Mouse (Mus musculus): ENCODE results near the gene Cyp27a1. TPM values are rescaled to one million over a fixed set of nuclear protein-coding genes. Genes with fewer than 3 reads are reported as not detected.
A peak's percentile ranks its signal among the peaks of the same experiment; 100 is the strongest.

The Cyp27a1 gene
- polyA plus RNA-seq, 1 experiment from 2014 or later = 6.9 TPM

- WGBS = 89% methylated on average over 5 of the region's 5 CpGs
- Histone ChIP-seq H3K36me3 (no peaks in the 10 kb centered on the region), H3K4me1 (no peaks in the 10 kb centered on the region), H3K27me3 (ENCODE audit: low read depth, poor library complexity, severe bottlenecking) (no peaks in the 10 kb centered on the region), H3K4me3 (no peak overlapping the region), H3K9me3 (replicated peaks) (no peaks in the 10 kb centered on the region), H3K27ac (replicated peaks) (no peak overlapping the region)
- no peak for DNase-seq (ENCODE audit: low spot score)
Observed at GRCm38 (mm10) chr1:74726114-74726513, 12.7 kb downstream of the Cyp27a1 start.

DNA sequence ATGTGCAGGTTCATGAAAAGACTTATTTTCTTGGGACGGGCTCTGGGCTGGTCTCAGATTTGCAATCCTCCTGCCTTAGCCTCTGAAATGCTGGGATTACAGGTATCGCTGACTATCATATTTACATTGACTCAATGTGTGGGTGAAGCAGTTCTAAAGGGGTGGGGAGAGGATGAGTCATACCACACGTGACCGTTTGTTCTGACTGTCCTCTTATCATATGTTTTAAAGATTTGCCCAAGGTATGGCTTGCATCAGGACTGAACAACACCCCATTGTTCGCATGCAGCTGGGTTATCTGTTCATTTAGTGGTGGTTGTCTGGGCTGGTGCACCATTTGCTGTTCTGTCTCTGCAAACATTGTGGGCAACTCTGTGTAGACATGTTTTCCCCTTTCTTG is 13.3 kb downstream of the Cyp27a1 start:
- Histone ChIP-seq H3K27me3 (ENCODE audit: low read depth, poor library complexity, severe bottlenecking) (no peaks in the 10 kb centered on the region), H3K4me3 (no peak overlapping the region), H3K9me3 (replicated peaks) (no peaks in the 10 kb centered on the region), H3K36me3 (no peaks in the 10 kb centered on the region), H3K27ac (replicated peaks) (no peak overlapping the region), H3K4me1 (no peaks in the 10 kb centered on the region)
- 88% methylated on average over 5 of the region's 5 CpGs for WGBS
- no peak for DNase-seq (ENCODE audit: low spot score)

GRCm38 (mm10) chr1:74728446-74728845 is 15.1 kb downstream of the Cyp27a1 start:
- WGBS = 80% methylated on average over 8 of the region's 8 CpGs
- no peak for DNase-seq (ENCODE audit: low spot score)

GRCm38 (mm10) chr1:74736977-74737376 is 23.6 kb downstream of the Cyp27a1 start:
- no peaks in the 10 kb centered on the region for H3K36me3 ChIP-seq
- H3K4me3 ChIP-seq = no peak overlapping the region
- H3K4me1 ChIP-seq = no peaks in the 10 kb centered on the region
- H3K27me3 ChIP-seq (ENCODE audit: low read depth, poor library complexity, severe bottlenecking) = no peaks in the 10 kb centered on the region
- DNase-seq (ENCODE audit: low spot score) = no peak
- H3K9me3 ChIP-seq (replicated peaks) = no peaks in the 10 kb centered on the region
- WGBS = 93% methylated on average over 12 of the region's 12 CpGs
- no peak overlapping the region for H3K27ac ChIP-seq (replicated peaks)

More at GRCm38 (mm10) chr1:74728446-74728845, 15.1 kb downstream of the Cyp27a1 start:
- no peak overlapping the region for H3K27ac ChIP-seq (replicated peaks)
- no peaks in the 10 kb centered on the region for H3K27me3 ChIP-seq (ENCODE audit: low read depth, poor library complexity, severe bottlenecking)
- no peak overlapping the region for H3K4me3 ChIP-seq
- no peaks in the 10 kb centered on the region for H3K9me3 ChIP-seq (replicated peaks)
- H3K4me1 ChIP-seq = no peaks in the 10 kb centered on the region
- no peaks in the 10 kb centered on the region for H3K36me3 ChIP-seq

DNA sequence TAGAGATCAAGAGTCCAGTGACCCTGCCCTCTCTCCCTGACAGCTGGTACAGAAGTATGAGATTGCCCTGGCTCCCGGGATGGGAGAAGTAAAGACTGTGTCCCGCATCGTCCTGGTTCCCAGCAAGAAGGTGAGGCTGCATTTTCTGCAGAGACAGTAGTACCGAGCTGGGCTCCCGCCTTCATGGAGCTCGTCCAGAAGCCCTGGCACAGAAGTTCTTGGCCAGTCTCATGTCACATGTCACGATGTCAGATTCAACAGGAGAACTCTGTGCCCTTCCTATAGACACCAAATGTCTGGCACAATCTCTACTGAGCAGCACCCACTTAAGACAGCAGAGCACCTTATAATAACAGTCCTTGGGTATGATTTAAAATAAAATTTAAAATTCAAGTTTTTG is 24.1 kb downstream of the Cyp27a1 start:
- H3K36me3 ChIP-seq = no peaks in the 10 kb centered on the region
- 89% methylated on average over 7 of the region's 7 CpGs for WGBS
- no peaks in the 10 kb centered on the region for H3K9me3 ChIP-seq (replicated peaks)
- H3K27me3 ChIP-seq (ENCODE audit: low read depth, poor library complexity, severe bottlenecking) = no peaks in the 10 kb centered on the region
- DNase-seq (ENCODE audit: low spot score) = no peak
- no peaks in the 10 kb centered on the region for H3K4me1 ChIP-seq
- H3K4me3 ChIP-seq = no peak overlapping the region
- H3K27ac ChIP-seq (replicated peaks) = no peak overlapping the region

DNA sequence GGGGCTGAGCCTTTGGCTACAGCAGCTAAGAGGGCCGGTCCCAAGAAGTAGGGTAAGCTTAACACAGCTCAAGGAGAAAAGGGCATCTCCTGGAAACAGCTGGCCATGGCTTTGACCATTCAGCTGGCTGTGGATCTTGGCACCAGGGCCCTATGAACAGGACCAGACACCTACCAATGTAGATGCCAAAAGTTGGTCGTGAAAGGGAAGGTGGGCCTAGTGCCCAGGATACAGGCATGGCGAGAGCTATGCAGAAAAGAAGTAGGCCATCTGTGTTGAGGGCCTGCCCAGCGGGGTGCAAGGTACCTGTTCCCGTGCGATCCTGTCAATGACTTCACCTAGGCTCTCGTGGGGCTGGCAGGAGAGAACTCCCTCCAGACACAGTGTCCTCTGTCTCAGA is 27.5 kb downstream of the Cyp27a1 start:
- 73% methylated on average over 7 of the region's 7 CpGs for WGBS
- H3K4me1 ChIP-seq = no peaks in the 10 kb centered on the region
- no peak for DNase-seq (ENCODE audit: low spot score)
- peaks cover 6% of the 10 kb centered on the region; the same call in 1 of the 2 replicates for H3K27me3 ChIP-seq (ENCODE audit: low read depth, poor library complexity, severe bottlenecking)
- no peaks in the 10 kb centered on the region for H3K9me3 ChIP-seq (replicated peaks)
- no peak overlapping the region for H3K27ac ChIP-seq (replicated peaks)
- H3K4me3 ChIP-seq = no peak overlapping the region
- H3K36me3 ChIP-seq = no peaks in the 10 kb centered on the region

DNA sequence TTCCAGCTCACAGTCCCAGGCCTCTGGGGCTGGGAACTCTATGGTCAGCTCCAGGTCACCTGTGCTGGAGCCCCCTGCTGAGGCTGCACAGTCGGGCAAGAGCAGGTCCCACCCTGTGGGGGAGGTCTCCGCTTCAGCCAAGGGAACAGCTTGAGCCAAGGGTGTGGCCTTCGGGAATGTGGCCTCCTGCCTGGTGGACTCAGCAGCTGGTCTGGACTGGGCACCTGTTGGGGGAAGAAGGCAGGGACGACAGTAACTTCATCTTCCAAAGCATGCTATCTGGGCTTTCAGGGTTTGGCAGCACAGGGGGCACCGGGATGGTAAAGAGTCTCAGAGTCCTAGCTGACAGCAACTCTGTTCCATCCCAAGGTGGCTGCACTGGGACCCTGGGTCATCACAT is 34.0 kb downstream of the Cyp27a1 start:
- 75% methylated on average over 5 of the region's 5 CpGs for WGBS
- Histone ChIP-seq H3K27me3 (ENCODE audit: low read depth, poor library complexity, severe bottlenecking) (peaks cover 49% of the 10 kb centered on the region), H3K36me3 (no peaks in the 10 kb centered on the region), H3K27ac (replicated peaks) (no peak overlapping the region), H3K4me1 (peaks cover 7% of the 10 kb centered on the region), H3K4me3 (no peak overlapping the region), H3K9me3 (replicated peaks) (no peaks in the 10 kb centered on the region)
- no peak for DNase-seq (ENCODE audit: low spot score)

DNA sequence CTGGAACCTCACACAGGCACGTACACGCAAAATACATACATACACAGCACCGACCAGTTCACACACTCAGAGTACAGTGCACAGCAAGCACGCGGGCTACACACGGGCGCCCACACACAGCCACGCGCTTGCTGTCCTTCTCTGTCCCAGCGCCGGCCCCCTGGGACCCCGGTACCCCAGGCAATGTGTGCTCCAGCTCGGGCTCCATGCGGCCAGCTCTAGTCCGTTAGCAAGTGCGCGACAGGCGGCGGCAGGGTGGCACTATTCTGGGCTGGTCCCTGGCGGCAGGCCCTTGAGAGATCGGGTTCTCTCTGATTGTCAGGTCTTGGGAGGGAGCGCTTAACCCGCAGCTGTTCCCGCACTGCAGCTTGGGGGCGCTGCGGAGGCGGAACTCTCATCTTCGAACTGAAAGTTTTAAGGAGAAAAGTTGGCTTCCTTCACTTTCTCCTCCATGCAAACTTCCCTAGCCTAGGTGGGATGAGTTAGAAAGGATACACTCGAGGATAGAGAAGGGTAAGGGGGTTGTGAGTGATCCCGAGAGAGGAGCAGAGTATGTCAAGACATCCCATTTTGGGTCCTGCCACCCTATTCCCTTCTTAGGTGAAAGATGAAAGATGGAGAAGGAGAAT is 35.4 kb downstream of the Cyp27a1 start, which contains the start of gene Prkag3:
Gene Prkag3, minus strand, starts transcription at position 579 of the 629 bp plus-strand sequence.
- Histone ChIP-seq H3K4me3 (peak within 1 kb of the TSS; percentile 46), H3K9me3 (replicated peaks) (no peaks in the 10 kb centered on the region), H3K4me1 (peaks cover 7% of the 10 kb centered on the region), H3K27ac (replicated peaks) (0 out of 2 replicates have a peak within 1 kb of the TSS, but pooled peaks have one; percentile 52), H3K36me3 (no peaks in the 10 kb centered on the region), H3K27me3 (ENCODE audit: low read depth, poor library complexity, severe bottlenecking) (peaks cover 49% of the 10 kb centered on the region)
- peak; percentile 65 for DNase-seq (ENCODE audit: low spot score)
- WGBS = 10% methylated on average over 30 of the region's 30 CpGs

DNA sequence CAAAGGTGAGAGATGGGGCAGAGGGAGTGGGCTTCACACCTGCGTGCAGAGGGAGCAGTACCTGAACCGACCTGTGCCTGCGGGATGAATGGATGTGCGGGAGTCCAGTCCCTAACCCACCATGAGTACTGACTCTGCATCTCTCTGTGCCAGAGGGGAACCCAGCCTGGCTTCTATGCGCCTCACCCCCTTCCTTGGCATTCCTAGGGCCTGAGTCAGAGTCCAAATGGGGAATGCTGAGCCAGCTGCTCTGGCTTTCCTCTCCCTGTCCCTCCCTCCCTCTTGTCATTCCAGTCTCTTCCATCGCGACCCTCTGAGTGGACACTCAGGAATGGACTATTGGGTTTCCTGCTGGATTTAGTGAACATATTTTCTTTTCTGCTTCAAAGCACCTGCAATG is 35.9 kb downstream of the Cyp27a1 start:
- no peaks in the 10 kb centered on the region for H3K9me3 ChIP-seq (replicated peaks)
- no peak overlapping the region for H3K4me3 ChIP-seq
- H3K36me3 ChIP-seq = no peaks in the 10 kb centered on the region
- DNase-seq (ENCODE audit: low spot score) = no peak
- H3K27ac ChIP-seq (replicated peaks) = no peak overlapping the region
- H3K4me1 ChIP-seq = peaks cover 11% of the 10 kb centered on the region
- H3K27me3 ChIP-seq (ENCODE audit: low read depth, poor library complexity, severe bottlenecking) = peaks cover 48% of the 10 kb centered on the region
- WGBS = 69% methylated on average over 7 of the region's 7 CpGs

- 85% methylated on average over 4 of the region's 4 CpGs for WGBS
- DNase-seq (ENCODE audit: low spot score) = no peak
- Histone ChIP-seq H3K4me3 (no peak overlapping the region), H3K27ac (replicated peaks) (no peak overlapping the region), H3K4me1 (peaks cover 11% of the 10 kb centered on the region), H3K27me3 (ENCODE audit: low read depth, poor library complexity, severe bottlenecking) (peaks cover 42% of the 10 kb centered on the region), H3K9me3 (replicated peaks) (no peaks in the 10 kb centered on the region), H3K36me3 (no peaks in the 10 kb centered on the region)
Observed at GRCm38 (mm10) chr1:74750683-74751082, 37.3 kb downstream of the Cyp27a1 start.

- Histone ChIP-seq H3K36me3 (no peaks in the 10 kb centered on the region), H3K27me3 (ENCODE audit: low read depth, poor library complexity, severe bottlenecking) (peaks cover 36% of the 10 kb centered on the region), H3K4me1 (peaks cover 11% of the 10 kb centered on the region), H3K4me3 (no peak overlapping the region), H3K9me3 (replicated peaks) (no peaks in the 10 kb centered on the region), H3K27ac (replicated peaks) (no peak overlapping the region)
- 89% methylated on average over 8 of the region's 8 CpGs for WGBS
- DNase-seq (ENCODE audit: low spot score) = no peak
Observed at GRCm38 (mm10) chr1:74752150-74752549, 38.8 kb downstream of the Cyp27a1 start.

DNA sequence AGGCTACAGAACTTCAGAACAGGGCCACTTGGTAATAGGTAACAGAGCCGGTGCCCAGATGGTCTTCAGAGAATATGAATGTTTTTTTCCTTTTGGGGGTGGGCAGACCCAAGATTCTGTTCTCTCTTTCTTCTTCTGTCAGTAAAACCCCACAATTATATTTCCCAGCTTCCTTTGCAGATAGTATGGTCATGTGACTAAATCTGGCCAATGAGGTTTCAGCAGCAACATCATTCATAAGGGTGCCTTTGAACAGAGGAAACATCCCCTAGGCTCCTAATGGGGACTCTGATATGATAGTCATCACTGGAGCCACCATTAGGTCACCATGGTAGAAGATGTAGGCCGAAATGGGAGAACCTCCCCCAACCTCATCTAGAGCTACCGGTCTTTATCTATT is 39.5 kb downstream of the Cyp27a1 start:
- 93% methylated on average over 3 of the region's 3 CpGs for WGBS
- no peak overlapping the region for H3K27ac ChIP-seq (replicated peaks)
- DNase-seq (ENCODE audit: low spot score) = no peak
- no peak overlapping the region for H3K4me3 ChIP-seq
- no peaks in the 10 kb centered on the region for H3K9me3 ChIP-seq (replicated peaks)
- no peaks in the 10 kb centered on the region for H3K36me3 ChIP-seq
- peaks cover 11% of the 10 kb centered on the region for H3K4me1 ChIP-seq
- H3K27me3 ChIP-seq (ENCODE audit: low read depth, poor library complexity, severe bottlenecking) = peaks cover 29% of the 10 kb centered on the region

DNA sequence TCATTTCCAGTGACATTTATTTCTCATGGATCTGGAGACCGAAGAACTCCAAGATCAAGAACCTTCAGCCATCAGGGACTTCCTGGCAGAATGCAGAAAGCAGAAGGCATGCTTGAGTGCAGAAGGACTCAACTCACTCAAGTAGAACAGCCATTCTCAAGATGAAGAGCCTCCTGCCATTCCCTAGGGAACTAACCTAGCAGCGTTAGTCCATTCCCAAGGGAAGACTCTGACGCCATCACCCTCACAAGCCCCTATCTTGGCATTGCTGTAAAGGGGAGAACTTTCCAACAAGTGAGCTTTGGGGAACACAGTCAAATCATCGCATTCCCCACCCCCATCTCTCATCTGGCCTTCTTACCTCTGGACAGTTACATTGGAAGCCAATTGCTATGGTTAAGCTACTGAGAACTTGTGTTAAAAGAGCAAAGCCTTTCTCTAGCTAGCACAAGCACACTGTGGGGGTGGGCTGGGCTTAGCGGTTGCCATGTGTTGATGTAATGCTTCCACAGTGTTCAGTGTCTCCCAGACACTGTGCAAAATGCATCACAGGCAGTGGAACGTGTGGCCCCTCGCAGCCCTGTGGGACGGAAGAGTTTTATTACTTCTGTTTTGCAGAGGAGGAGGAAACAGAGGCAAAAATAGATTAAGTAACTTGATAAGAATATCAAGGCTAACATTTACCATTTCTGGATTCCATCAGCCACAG is 40.0 kb downstream of the Cyp27a1 start:
- DNase-seq (ENCODE audit: low spot score) = no peak
- Histone ChIP-seq H3K27me3 (ENCODE audit: low read depth, poor library complexity, severe bottlenecking) (peaks cover 23% of the 10 kb centered on the region), H3K36me3 (no peaks in the 10 kb centered on the region), H3K4me1 (peaks cover 10% of the 10 kb centered on the region), H3K9me3 (replicated peaks) (no peaks in the 10 kb centered on the region), H3K27ac (replicated peaks) (no peak overlapping the region), H3K4me3 (no peak overlapping the region)
- WGBS = 91% methylated on average over 8 of the region's 8 CpGs

Data from midbrain, embryonic 10.5 days (tissue).